Mouse (Mus musculus) right cerebral cortex, postnatal 14 days (tissue): Measurements from ENCODE around the gene Fars2.

Experiments used
- DNase-seq: peaks from one replicate; pipeline ENCODE4 v3.0.0; 2022

Fars2 gene

GRCm38 (mm10) chr13:36469412-36470125 lies 352.4 kb downstream of the Fars2 start:
- no peak for DNase-seq

- DNase-seq: no peak
Observed at GRCm38 (mm10) chr13:36477648-36478047, 360.4 kb downstream of the Fars2 start.

GRCm38 (mm10) chr13:36478243-36478642 lies 361.0 kb downstream of the Fars2 start:
- no peak for DNase-seq

DNA sequence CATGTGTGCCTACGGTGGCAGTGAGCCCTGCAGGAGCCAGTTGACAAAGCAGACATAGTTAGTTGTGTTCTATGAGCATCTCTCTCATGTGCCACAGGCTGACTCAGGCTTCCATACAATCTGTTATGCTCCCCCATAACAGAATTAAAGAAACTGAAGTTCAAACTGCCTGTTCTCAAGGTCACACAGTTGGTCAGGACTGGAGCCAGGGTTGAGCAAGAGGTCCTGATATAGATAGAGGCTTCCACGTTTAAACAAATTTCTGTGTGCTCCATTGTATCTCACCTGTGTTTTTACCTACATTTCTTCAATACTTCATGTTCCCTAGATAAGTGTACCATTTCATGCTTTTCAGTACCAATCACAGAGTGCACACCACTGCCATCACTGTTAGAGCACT lies 362.9 kb downstream of the Fars2 start:
- no peak for DNase-seq

- no peak for DNase-seq
Observed at GRCm38 (mm10) chr13:36484391-36484790, 367.2 kb downstream of the Fars2 start.

GRCm38 (mm10) chr13:36486756-36487155 lies 369.5 kb downstream of the Fars2 start:
- no peak for DNase-seq

DNA sequence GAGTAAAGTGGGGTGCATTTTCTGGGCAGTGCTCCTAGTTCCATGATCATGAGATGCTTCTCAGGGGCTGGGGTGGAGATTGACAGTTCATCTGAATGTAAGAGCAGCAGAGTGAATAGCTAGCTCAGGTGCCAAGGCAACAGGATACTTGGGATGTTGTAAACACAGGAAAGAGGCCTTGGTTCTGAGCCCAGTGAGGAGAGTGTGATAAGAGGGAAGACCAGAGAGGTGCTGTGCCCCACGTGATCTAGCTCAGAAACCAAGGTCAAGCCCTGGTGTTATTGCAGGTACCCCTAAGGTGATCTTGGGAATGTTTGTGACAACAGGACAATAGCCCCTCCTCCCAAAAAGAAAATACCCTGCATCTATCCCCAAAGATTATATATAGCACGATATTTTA lies 372.2 kb downstream of the Fars2 start:
- no peak for DNase-seq

DNA sequence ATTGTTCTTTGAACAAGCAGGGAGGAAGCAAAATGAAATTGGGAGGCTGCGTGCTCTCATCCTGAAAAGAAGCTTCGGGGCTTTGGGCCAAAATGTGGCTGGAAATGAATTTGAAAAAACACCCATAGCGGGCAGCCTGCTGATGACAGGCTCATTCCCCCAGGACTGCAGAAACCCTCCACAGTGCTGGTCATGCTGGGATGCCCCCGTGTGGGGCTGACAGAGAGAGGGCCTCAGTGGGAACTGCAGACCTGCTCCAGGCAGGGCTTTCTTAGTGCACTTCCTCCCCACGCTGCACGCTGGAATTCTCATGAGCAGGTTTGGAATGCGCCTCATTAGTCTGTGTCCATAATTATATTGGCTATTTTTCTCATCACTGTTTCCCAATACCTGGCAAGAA lies 373.4 kb downstream of the Fars2 start:
- DNase-seq: no peak

GRCm38 (mm10) chr13:36492397-36492796 lies 375.2 kb downstream of the Fars2 start:
- no peak for DNase-seq

DNA sequence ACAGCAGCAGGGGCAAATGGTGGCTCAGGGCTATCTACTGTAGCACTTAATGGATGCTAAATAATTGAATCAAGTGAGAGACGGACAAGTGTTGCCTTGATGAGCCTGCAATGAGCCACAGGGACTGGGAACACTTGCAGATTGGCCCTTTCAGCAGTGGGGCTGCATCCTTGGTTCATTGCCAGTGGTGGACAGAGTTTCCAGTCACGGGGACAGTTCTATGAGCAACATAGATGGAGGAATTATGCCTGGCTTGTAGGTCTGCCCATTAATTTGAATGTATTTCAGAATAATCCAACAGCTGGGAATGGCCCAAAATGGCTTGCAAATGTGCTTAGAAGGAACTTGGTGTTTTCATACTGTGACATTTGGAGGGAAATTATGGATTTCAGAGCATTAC lies 376.1 kb downstream of the Fars2 start:
- peak; percentile 18 for DNase-seq

GRCm38 (mm10) chr13:36493762-36494161 lies 376.6 kb downstream of the Fars2 start:
- DNase-seq: no peak

DNA sequence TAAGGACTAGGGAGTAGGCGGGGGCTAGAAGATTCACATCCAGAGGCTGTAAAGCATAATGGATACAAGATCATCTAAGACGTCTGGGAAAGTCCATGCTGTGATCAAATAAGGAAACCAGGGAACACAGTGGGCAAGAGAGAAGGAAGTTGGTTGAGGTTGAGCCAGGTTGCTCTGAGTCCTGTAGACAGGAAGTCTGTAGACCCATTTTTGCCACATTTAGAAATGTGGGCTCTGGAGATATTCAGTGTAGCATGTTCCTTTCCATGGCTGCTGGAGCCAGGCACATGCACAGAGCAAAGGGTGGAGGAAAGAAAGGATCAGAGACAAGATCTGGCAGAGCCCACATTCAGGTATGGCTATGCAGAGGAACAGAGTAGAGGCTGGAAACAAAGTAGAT lies 378.8 kb downstream of the Fars2 start:
- no peak for DNase-seq

GRCm38 (mm10) chr13:36497346-36497745 lies 380.1 kb downstream of the Fars2 start:
- DNase-seq: no peak

- no peak for DNase-seq
Observed at GRCm38 (mm10) chr13:36500370-36500905, 383.2 kb downstream of the Fars2 start.

DNA sequence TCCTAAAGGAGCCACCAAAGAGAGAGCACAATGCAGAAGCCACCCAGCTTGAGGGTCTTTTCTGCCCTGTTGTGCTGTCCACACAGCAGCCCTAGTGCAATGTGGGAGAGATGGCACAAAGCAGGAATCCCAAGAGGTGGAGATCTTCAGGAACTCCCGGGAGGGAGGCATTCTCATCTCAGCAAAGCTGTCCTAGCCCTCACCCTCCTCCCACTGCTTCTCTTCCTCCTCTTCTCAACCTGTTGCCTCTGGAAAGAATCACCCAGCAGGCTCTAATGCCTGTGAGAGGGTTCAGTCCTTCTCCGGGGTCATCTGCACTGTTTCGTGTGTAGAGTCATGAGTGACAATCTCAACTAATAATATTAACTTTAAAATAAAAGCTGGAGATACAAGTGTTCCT lies 386.3 kb downstream of the Fars2 start:
- DNase-seq: no peak

- DNase-seq: no peak
Observed at GRCm38 (mm10) chr13:36503991-36504390, 386.8 kb downstream of the Fars2 start.

DNA sequence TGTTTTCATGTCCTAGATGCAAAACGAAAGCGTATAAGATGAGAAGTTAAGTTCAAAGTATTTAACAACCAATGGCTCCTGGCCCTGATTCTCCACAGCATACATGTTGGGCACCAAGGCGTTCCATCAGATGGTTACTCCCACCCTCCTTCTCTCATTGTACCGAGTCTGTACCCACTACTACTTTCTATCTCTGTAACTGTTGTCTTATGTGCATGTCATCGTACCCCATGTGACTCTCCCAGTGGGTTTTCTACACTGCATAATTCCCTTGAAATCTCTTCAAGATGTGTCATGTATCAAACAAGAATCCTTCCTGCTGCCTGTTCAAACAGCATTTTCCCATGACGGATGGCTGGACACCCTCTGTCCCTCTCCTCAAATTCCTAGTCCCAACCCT lies 388.5 kb downstream of the Fars2 start:
- no peak for DNase-seq

DNA sequence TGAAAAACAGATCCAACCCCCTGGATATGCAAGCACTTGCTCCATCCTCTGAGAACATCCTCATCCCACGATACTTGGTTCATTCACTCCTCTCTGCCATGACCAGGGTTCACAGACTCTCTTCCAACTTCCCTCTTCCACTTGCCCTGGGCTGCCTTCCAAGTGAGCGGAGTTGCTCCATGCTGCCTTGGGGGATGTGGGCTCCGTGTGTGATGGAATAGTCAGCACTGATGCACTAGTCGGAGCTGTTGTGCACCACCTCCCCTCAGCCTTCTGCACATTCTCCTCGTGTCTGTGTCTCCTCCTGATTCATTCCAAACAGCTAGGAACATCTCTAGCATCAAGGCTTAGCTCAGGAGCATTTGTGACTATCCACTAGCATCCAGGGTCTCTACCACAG lies 389.1 kb downstream of the Fars2 start:
- DNase-seq: peak; percentile 64

GRCm38 (mm10) chr13:36510161-36510560 lies 392.9 kb downstream of the Fars2 start:
- DNase-seq: no peak

- no peak for DNase-seq
Observed at GRCm38 (mm10) chr13:36513126-36513525, 395.9 kb downstream of the Fars2 start.

GRCm38 (mm10) chr13:36518144-36518571 lies 400.9 kb downstream of the Fars2 start:
- DNase-seq: no peak

DNA sequence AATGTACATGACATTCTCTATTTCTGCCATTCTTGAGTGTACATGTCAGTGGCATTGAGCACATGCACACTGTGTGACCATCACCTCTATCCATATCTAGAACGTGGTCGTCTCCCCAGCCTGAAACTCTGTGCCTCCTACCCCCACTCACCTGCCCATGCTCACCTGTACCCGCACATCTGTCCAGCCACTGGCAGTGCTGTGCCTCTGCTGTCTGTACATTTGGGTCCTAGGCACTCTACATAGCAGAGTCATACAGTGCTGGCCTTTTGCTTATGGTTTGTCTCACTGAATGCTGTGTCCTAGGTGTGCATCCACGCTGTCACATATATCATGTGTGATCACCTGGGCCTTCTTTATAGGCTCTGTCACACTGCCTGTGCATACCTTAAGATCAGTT lies 410.5 kb downstream of the Fars2 start:
- no peak for DNase-seq

DNA sequence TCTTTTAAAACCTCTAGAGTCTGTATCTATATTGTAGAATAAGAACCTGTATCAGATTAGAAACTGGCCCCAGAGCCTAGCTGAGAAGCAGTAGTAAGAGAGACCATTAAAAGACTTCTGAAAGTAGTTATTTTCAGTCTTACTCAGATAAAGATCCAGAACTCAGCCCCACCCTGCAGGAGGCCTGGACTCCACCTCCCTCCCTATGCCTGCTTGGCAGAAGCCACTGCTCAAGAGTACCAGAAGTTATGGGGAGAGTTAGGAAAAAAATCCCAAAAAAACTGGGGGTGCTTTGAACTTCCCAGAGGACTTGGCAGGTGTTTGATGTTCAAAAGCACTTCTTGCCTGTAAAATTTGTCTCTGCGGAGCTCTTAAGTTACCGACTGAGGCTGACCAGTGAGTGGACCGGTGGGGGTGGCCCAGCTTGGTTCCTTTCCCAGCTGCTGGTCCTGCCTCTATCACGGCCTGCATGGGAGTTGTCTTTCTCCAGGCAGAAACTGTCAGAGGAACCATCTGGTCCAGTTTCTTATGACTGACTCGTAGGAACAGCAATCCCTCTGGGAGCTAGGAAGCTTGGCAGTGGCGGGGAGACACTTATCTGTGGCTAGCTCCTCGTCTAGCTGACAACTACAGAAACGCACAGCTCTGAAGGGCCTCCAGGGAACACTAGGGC lies 411.1 kb downstream of the Fars2 start:
- no peak for DNase-seq

DNA sequence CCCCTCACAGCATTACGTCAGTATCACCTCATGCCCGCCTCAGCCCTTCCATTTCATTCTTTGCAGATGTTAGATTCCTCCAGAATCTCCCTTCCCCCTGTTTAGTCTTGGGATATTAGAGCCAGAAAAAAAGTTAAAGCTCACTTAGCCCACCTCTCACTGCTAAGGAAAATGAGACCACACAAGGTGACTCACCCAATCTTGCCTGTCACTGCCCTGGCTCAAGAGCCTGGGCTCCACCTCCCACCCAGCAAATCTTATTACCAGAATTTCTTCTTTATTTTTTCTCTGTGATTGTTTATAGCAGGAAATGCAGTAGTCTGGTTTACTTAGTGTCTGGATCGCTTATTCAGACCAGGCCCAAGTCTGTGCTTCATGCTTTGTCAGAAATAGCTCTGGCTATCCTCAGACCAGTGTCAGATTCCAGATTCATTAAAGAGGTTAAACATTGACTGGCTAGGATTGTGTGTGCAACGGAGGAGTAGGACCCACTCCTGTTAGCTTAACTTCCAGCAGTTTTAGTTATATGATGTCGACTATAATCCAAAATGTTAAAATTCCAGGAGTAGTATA lies 412.3 kb downstream of the Fars2 start:
- no peak for DNase-seq
